Mouse (Mus musculus) layer of hippocampus, adult 6 months (tissue): ENCODE data around the gene Scgb1b2. TPM values are rescaled to one million over a fixed set of nuclear protein-coding genes. Genes with fewer than 3 reads are reported as not detected.

Source experiments
- long read RNA-seq, 2 experiments: library from polyadenylated mRNA; unstranded; transcript quantifications; one replicate each; pipeline ENCODE4 v2.0.0; 2019 to 2020
- polyA plus RNA-seq: library from polyadenylated mRNA; unstranded; fragments of <200 nt; fragmentation: Nextera tagmentation; gene quantifications from 2 replicates; pipeline ENCODE4 v1.2.3, GENCODE M21; 2021

The Scgb1b2 gene
- not detected in 2 replicates for polyA plus RNA-seq
- long read RNA-seq, experiment 1 = 0 reads
- long read RNA-seq, experiment 2 = 0 reads

DNA sequence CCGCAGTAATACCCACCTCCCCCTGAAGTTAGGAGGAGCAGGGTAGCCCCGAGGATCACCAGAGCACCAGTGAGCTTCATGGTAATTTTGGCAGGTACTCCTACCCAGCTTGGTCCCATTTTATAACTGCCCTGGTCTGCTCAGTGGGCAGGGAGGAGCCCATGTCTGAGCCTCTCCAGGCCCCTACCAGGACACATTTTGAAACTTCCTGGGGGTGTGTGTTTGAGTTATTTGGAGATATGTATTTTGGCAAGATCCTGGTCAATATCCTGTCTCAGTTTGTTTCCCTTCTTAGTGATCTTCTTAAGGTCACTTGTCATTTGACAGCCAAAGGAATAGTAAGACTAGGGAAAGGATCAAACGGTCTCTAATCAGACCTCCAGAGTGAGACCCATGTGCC, at the start of gene Scgb1b2:
Gene Scgb1b2 (minus strand): TSS at position 101 of the 400 bp plus-strand sequence.

DNA sequence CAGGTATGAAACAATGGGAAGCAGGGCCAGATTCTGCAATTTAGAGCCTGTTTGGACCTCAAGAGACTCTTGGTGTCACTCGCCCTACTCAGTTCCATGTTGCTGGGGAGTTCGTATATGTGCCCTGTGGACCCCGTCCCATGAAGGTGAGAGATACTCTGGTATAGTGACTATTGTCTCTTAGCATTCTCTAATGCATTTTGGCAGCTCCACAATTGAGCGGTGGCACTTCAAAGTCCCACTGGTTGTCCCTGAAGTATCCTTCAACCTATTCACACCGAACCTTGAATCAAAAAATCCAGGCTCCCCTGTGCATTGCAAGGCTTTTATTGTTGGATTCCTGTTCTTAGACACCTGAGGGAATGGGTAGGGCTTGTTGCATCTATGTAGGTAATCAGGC, 1.4 kb downstream of the Scgb1b2 start, which contains the start of gene Scgb2b2:
Gene Scgb2b2 (plus strand): TSS at position 301 of the 400 bp plus-strand sequence.

Other genes with a start within 250 kb of the Scgb1b2 start
- 10.3 and 15.4 TPM in 2 replicates for gene Fxyd5, start 249.3 kb downstream of the Scgb1b2 start, polyA plus RNA-seq
- gene Fxyd7, start 240.4 kb downstream of the Scgb1b2 start, polyA plus RNA-seq = 175 and 204 TPM in 2 replicates
- gene Fxyd1, start 234.6 kb downstream of the Scgb1b2 start, polyA plus RNA-seq = 223 and 537 TPM in 2 replicates
- gene Lgi4, start 232.5 kb downstream of the Scgb1b2 start, polyA plus RNA-seq = 6.2 and 7.4 TPM in 2 replicates
- gene Fxyd3, start 215.1 kb downstream of the Scgb1b2 start, polyA plus RNA-seq = 0.97 and 1.5 TPM in 2 replicates
- gene Hpn, start 176.5 kb downstream of the Scgb1b2 start, polyA plus RNA-seq = 0.44 and 0.48 TPM in 2 replicates
- gene Scn1b, start 164.8 kb downstream of the Scgb1b2 start, polyA plus RNA-seq = 62.7 and 80.2 TPM in 2 replicates
- gene Gramd1a, start 135.9 kb downstream of the Scgb1b2 start, polyA plus RNA-seq = 48.8 and 55.0 TPM in 2 replicates
- gene Scgb2b2, start 1.3 kb downstream of the Scgb1b2 start, polyA plus RNA-seq = not detected in 2 replicates
- gene Scgb2b3, start 70.3 kb upstream of the Scgb1b2 start, polyA plus RNA-seq = not detected in 2 replicates
- gene Scgb1b3, start 83.8 kb upstream of the Scgb1b2 start, polyA plus RNA-seq = not detected in 2 replicates